Mouse (Mus musculus) liver, postnatal 0 days (tissue): ENCODE measurements around the gene Ppa2. TPM values are rescaled to one million over a fixed set of nuclear protein-coding genes. Genes with fewer than 3 reads are reported as not detected.

Source experiments
- ATAC-seq: fragments of 200-750 bp; cut with Nextera tagmentation; 2 replicates; pipeline ENCODE4 v1.8.0; 2017; ENCODE audit warnings: mild to moderate bottlenecking, moderate library complexity
- DNase-seq: peaks from one replicate; pipeline ENCODE4 v3.0.0-alpha.2; 2016
- H3K27ac ChIP-seq: fragments of 300-500 bp; sonication (generic); 2 replicates; pipeline ENCODE4 v1.5.1; 2014; ENCODE audit warnings: antibody characterized with exemption, moderate library complexity, mild to moderate bottlenecking, low read depth
- H3K27me3 ChIP-seq: fragments of 300-500 bp; sonication (generic); 2 replicates; pipeline ENCODE4 v1.6.1; 2014; ENCODE audit warnings: low read length, control low read depth, mixed read lengths; ENCODE audit not compliant: insufficient read depth
- H3K36me3 ChIP-seq: fragments of 300-500 bp; sonication (generic); replicated peaks from 2 replicates; pipeline ENCODE4 v1.6.1; 2014; ENCODE audit warnings: mild to moderate bottlenecking, control low read depth, low read length, moderate library complexity, mixed read lengths; ENCODE audit not compliant: insufficient read depth
- H3K4me1 ChIP-seq: fragments of 300-500 bp; sonication (generic); 2 replicates; pipeline ENCODE4 v1.6.1; 2014; ENCODE audit warnings: antibody characterized with exemption, mild to moderate bottlenecking, control low read depth; ENCODE audit not compliant: insufficient read depth
- H3K4me2 ChIP-seq: fragments of 300-500 bp; sonication (generic); 2 replicates; pipeline ENCODE4 v1.6.1; 2014; ENCODE audit warnings: low read depth, mild to moderate bottlenecking, low read length, moderate library complexity, mixed read lengths
- H3K4me3 ChIP-seq: fragments of 300-500 bp; sonication (generic); 2 replicates; pipeline ENCODE4 v1.5.1; 2014; ENCODE audit warnings: low read depth, low read length
- H3K9ac ChIP-seq: fragments of 300-500 bp; sonication (generic); replicated peaks from 2 replicates; pipeline ENCODE4 v1.6.1; 2014; ENCODE audit warnings: mild to moderate bottlenecking, moderate library complexity
- H3K9me3 ChIP-seq: fragments of 300-500 bp; sonication (generic); 2 replicates; pipeline ENCODE4 v1.6.1; 2016; ENCODE audit warnings: mild to moderate bottlenecking, control low read depth, low read length, mixed read lengths
- CTCF ChIP-seq: sonication (generic); IDR thresholded peaks from 2 replicates; pipeline ENCODE4 v1.5.1; 2016; ENCODE audit warnings: antibody characterized with exemption, low read depth
- EP300 ChIP-seq: IDR thresholded peaks from 2 replicates; pipeline ENCODE4 v1.6.1; 2016; ENCODE audit warnings: antibody characterized with exemption, low read depth, mild to moderate bottlenecking
- WGBS: fragments of 180-500 bp; shearing (Covaris S2); extraction: QIAGEN DNeasy Blood & Tissue Kit; methylation state at CpG from one replicate; pipeline ENCODE4 v1.1.7; 2014; ENCODE audit not compliant: insufficient replicate concordance; 5-methylcytosine and 5-hydroxymethylcytosine counted together
- polyA plus RNA-seq: library from polyadenylated mRNA; unstranded; fragments of >200 nt; fragmentation: Nextera tagmentation; extraction: Ambion mirVana; gene quantifications from 2 replicates; pipeline ENCODE4 v1.2.1, GENCODE M21; 2015

The Ppa2 gene
- polyA plus RNA-seq, 1 experiment from 2014 or later: 52.2 TPM

GRCm38 (mm10) chr3:133366096-133366495, 56.2 kb downstream of the Ppa2 start:
- Histone ChIP-seq H3K4me1 (no peaks in the 10 kb centered on the region), H3K4me2 (no peak overlapping the region), H3K36me3 (peaks cover 4% of the 10 kb centered on the region; the same call in 1 of the 2 replicates), H3K27ac (no peak overlapping the region), H3K9ac (no peak overlapping the region), H3K27me3 (no peaks in the 10 kb centered on the region), H3K4me3 (no peak overlapping the region), H3K9me3 (no peaks in the 10 kb centered on the region)
- WGBS: 85% methylated on average over 9 of the region's 9 CpGs
- DNase-seq (no peak), ATAC-seq (no peak)
- TF ChIP-seq CTCF (no peak), EP300 (no peak)

- no peak overlapping the region for H3K4me2 ChIP-seq
- TF ChIP-seq EP300 (no peak), CTCF (no peak)
- peaks cover 7% of the 10 kb centered on the region; the same call in 1 of the 2 replicates for H3K36me3 ChIP-seq
- peaks cover 2% of the 10 kb centered on the region; the same call in 1 of the 2 replicates for H3K9me3 ChIP-seq
- H3K27me3 ChIP-seq: no peaks in the 10 kb centered on the region
- DNase-seq (no peak), ATAC-seq (no peak)
- no peak overlapping the region for H3K9ac ChIP-seq
- no peak overlapping the region for H3K4me3 ChIP-seq
- no peak overlapping the region for H3K27ac ChIP-seq
- no peaks in the 10 kb centered on the region for H3K4me1 ChIP-seq
Observed at GRCm38 (mm10) chr3:133378174-133378573, 68.3 kb downstream of the Ppa2 start.

- no peak for DNase-seq
- Histone ChIP-seq H3K9me3 (peaks cover 2% of the 10 kb centered on the region; the same call in 1 of the 2 replicates), H3K36me3 (peaks cover 7% of the 10 kb centered on the region; the same call in 1 of the 2 replicates), H3K4me1 (no peaks in the 10 kb centered on the region), H3K4me2 (no peak overlapping the region), H3K9ac (no peak overlapping the region), H3K4me3 (no peak overlapping the region), H3K27ac (no peak overlapping the region), H3K27me3 (no peaks in the 10 kb centered on the region)
- WGBS: 96% methylated on average over 1 of the region's 1 CpGs
- no peak for TF ChIP-seq CTCF
- TF ChIP-seq EP300: no peak
- ATAC-seq: no peak
Observed at GRCm38 (mm10) chr3:133379997-133380396, 70.1 kb downstream of the Ppa2 start.

GRCm38 (mm10) chr3:133381519-133381918, 71.6 kb downstream of the Ppa2 start:
- H3K36me3 ChIP-seq: peaks cover 7% of the 10 kb centered on the region; the same call in 1 of the 2 replicates
- ATAC-seq (no peak), DNase-seq (no peak)
- no peaks in the 10 kb centered on the region for H3K4me1 ChIP-seq
- no peak overlapping the region for H3K9ac ChIP-seq
- no peak overlapping the region for H3K4me2 ChIP-seq
- H3K27me3 ChIP-seq: no peaks in the 10 kb centered on the region
- H3K9me3 ChIP-seq: peaks cover 2% of the 10 kb centered on the region; the same call in 1 of the 2 replicates
- no peak overlapping the region for H3K4me3 ChIP-seq
- H3K27ac ChIP-seq: no peak overlapping the region
- 85% methylated on average over 11 of the region's 11 CpGs for WGBS
- TF ChIP-seq EP300 (no peak), CTCF (no peak)

GRCm38 (mm10) chr3:133382147-133382546, 72.2 kb downstream of the Ppa2 start:
- H3K9ac ChIP-seq: no peak overlapping the region
- H3K9me3 ChIP-seq: peaks cover 2% of the 10 kb centered on the region; the same call in 1 of the 2 replicates
- H3K27ac ChIP-seq: no peak overlapping the region
- H3K27me3 ChIP-seq: no peaks in the 10 kb centered on the region
- H3K4me3 ChIP-seq: no peak overlapping the region
- ATAC-seq (no peak), DNase-seq (no peak)
- H3K36me3 ChIP-seq: 0 out of 2 replicates have a peak, but pooled peaks cover 7% of the 10 kb centered on the region
- 77% methylated on average over 9 of the region's 9 CpGs for WGBS
- no peak overlapping the region for H3K4me2 ChIP-seq
- TF ChIP-seq EP300 (no peak), CTCF (no peak)
- no peaks in the 10 kb centered on the region for H3K4me1 ChIP-seq

- no peaks in the 10 kb centered on the region for H3K36me3 ChIP-seq
- H3K9ac ChIP-seq: no peak overlapping the region
- WGBS: 73% methylated on average over 6 of the region's 6 CpGs
- no peaks in the 10 kb centered on the region for H3K27me3 ChIP-seq
- H3K4me1 ChIP-seq: no peaks in the 10 kb centered on the region
- H3K4me2 ChIP-seq: no peak overlapping the region
- H3K4me3 ChIP-seq: no peak overlapping the region
- no peak overlapping the region for H3K27ac ChIP-seq
- ATAC-seq (no peak), DNase-seq (no peak)
- H3K9me3 ChIP-seq: no peaks in the 10 kb centered on the region
- TF ChIP-seq CTCF (no peak), EP300 (no peak)
Observed at GRCm38 (mm10) chr3:133384164-133384708, 74.3 kb downstream of the Ppa2 start.

- H3K4me2 ChIP-seq: no peak overlapping the region
- ATAC-seq: no peak
- H3K9me3 ChIP-seq: no peaks in the 10 kb centered on the region
Observed at GRCm38 (mm10) chr3:133387283-133387682, 77.4 kb downstream of the Ppa2 start.

More at GRCm38 (mm10) chr3:133387283-133387682, 77.4 kb downstream of the Ppa2 start:
- no peak for DNase-seq
- no peak overlapping the region for H3K9ac ChIP-seq
- TF ChIP-seq EP300 (no peak), CTCF (no peak)
- 84% methylated on average over 7 of the region's 7 CpGs for WGBS
- no peaks in the 10 kb centered on the region for H3K36me3 ChIP-seq
- no peaks in the 10 kb centered on the region for H3K4me1 ChIP-seq
- no peak overlapping the region for H3K27ac ChIP-seq
- H3K4me3 ChIP-seq: no peak overlapping the region
- no peaks in the 10 kb centered on the region for H3K27me3 ChIP-seq
